Mouse (Mus musculus) neural tube, postnatal 0 days (tissue): ENCODE data around the gene Adora2b. TPM values are rescaled to one million over a fixed set of nuclear protein-coding genes. Genes with fewer than 3 reads are reported as not detected.

Source experiments
- polyA plus RNA-seq: library from polyadenylated mRNA; unstranded; fragments of >200 nt; fragmentation: Nextera tagmentation; extraction: Ambion mirVana; gene quantifications from 2 replicates; pipeline ENCODE4 v1.2.1, GENCODE M21; 2015

The Adora2b gene
- polyA plus RNA-seq = 16.6 and 17.8 TPM in 2 replicates

GRCm38 (mm10) chr11:62248401-62249244 is at the start of gene Adora2b:
Adora2b (plus strand) TSS chr11:62248984.

GRCm38 (mm10) chr11:62280675-62281600 is 32.2 kb downstream of the Adora2b start, which contains the start of the genes Zswim7 and Ttc19:
Zswim7 (minus strand) TSS chr11:62281375.
Ttc19 (plus strand) TSS chr11:62281473.

Other genes with a start within 250 kb of the Adora2b start
- gene Zswim7, start 32.4 kb downstream of the Adora2b start, polyA plus RNA-seq = 34.4 and 37.4 TPM in 2 replicates
- 51.6 and 53.1 TPM in 2 replicates for gene Ttc19, start 32.5 kb downstream of the Adora2b start, polyA plus RNA-seq
- 7.7 and 7.9 TPM in 2 replicates for gene Pigl, start 209.5 kb downstream of the Adora2b start, polyA plus RNA-seq
- 152 and 159 TPM in 2 replicates for gene Ncor1, start 209.6 kb downstream of the Adora2b start, polyA plus RNA-seq